Mouse (Mus musculus): ENCODE results near the gene Il17rb.

The Il17rb gene

GRCm38 (mm10) chr14:29957393-29957792 lies 51.3 kb downstream of the Il17rb start:
- DNase-seq (ENCODE audit: low spot score) = no peak

- no peak for DNase-seq (ENCODE audit: low spot score)
Measured at GRCm38 (mm10) chr14:29950805-29951204, 57.9 kb downstream of the Il17rb start.

GRCm38 (mm10) chr14:29946761-29947309 lies 61.9 kb downstream of the Il17rb start:
- DNase-seq (ENCODE audit: low spot score) = no peak
